Mouse (Mus musculus): Measurements from ENCODE around the gene Smg6. TPM values are rescaled to one million over a fixed set of nuclear protein-coding genes. Genes with fewer than 3 reads are reported as not detected.
A peak's percentile ranks its signal among the peaks of the same experiment; 100 is the strongest.

Smg6 gene
- total RNA-seq, 2 experiments from 2014 or later = 26.5 to 27.5 TPM

DNA sequence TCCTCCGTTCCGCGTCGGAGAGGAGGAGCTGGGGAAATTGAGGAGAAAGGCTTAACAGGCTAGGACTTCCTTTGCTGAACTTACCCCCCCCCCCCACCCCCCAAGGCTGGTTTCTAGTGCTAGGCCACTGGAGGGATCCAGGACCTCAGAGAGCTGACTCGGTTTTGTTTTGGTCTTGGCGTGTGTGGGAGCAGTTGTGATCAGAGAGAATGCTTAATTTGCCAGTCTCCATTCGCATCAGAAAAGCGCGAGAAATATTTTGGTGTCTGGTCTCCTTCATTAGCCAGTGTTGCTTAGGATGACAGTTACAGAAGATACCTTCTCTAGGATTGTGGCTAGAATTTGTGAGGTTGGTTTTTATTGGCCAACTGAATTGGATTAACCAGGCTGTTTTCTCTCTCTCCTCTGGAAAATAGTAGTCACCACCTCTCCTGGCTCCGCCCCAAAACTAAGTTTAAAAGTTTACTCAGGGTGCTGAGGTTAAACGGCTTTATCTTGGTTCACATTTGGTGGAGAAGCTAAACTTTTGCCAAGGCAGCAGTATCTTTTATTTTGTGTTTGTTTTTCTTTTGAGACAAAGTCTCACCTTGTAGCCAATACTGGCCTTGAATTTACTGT is 874 bp downstream of the Smg6 start:
- DNase-seq (ENCODE audit: low spot score in 2 of 2) = no peak

DNA sequence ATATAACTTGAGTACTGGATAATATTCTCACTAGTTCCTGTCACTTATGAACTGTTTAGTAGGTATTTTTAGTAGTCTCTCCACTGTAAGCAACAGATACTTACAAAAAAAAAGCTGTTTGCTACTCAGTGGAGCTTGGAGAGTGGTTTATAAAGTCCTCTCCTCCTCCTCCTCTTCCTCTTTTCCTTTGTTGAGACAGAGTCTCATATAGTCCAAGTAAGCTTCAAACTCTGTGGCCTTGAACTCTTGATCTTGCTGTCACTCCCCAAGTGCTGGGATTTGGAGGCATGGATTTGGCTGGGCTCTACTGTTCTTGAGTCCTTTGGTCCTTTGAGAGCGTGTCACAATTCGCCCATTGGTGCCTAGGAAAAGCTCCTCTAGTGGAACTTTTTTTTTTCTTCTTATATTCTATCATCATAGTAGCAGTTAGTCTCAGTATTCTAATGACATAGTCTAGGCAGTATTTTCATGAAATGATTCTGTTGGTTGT is 1.7 kb downstream of the Smg6 start:
- intact Hi-C loops (cut with DNase I) = no loop called here
- no peak for DNase-seq (ENCODE audit: low spot score in 2 of 2)

More for the DNA sequence above, 874 bp downstream of the Smg6 start:
- intact Hi-C loops (cut with DNase I) = no loop called here

DNA sequence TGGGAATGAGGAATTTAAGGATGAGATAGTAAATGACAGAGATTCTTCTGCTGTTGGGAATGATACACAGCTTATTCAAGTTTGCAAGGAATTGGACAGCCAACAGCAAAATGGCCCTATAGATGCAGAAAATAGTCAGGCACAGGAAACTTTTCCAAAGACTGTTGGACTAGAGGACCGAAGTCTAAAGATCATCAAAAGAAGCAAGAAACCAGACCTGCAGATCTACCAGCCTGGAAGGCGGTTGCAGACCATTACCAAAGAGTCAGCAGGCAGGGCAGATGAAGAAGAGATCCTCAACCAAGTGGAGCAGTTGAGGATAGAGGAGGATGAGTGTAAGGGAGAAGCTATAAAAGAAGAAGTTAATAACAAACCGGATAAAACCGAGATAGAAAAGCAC is 3.5 kb downstream of the Smg6 start:
- intact Hi-C loops (cut with DNase I) = no loop called here
- DNase-seq (ENCODE audit: low spot score in 2 of 2) = no peak

DNA sequence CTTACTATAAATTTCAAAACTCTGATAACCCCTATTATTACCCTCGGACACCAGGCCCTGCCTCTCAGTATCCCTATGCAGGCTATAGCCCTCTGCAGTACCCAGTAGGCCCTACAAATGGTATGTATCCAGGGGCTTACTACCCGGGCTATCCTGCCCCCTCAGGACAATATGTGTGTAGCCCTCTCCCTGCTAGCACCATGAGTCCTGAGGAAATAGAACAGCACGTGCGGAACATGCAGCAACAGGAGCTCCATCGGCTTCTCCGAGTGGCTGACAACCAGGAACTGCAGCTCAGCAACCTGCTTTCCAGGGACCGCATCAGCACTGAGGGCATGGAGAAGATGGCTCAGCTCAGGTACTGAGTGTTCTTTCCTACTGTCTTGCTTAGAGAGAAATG is 4.8 kb downstream of the Smg6 start:
- DNase-seq (ENCODE audit: low spot score in 2 of 2) = no peak
- intact Hi-C loops (cut with DNase I) = no loop called here

DNA sequence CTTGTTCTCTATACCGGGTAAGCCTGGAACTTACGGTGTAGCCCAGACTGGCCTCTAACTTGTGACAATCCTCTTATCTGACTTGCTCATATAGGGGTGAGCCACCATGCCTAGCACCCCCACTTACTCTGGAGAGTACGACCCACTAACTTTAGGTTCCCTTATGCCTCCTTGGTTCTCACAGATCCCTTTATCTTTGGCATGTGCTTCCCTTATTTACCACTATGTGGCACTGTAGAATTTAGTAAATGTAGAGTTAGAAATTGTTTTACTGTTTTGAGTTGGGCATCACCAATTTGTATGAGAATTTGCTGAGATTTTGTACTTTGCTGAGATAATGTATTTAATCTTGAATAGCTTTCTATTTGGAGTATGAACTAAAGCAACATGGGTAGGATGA is 20.7 kb downstream of the Smg6 start:
- peak in 1 of 2 experiments; percentile 66 for DNase-seq (ENCODE audit: low spot score in 2 of 2)

DNA sequence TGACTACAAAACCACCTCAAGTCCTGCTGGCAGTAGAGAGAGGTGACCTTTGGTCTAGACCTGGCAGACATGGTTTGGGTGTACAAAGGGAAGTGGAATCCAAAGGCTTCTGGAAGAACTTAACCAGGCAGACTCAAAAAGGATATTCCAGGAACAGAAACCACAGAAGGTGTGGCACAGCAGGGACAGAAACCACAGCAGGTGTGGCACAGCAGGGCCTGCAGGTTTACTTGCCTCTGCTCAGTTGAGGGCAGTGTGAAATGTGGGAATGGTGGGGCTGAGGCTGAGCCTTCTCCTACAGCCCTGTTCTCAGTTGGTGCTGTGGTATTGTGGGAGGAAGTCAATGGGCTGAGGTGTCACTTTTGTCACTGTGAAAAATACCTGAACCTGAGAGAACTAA is 29.3 kb downstream of the Smg6 start:
- intact Hi-C loops (cut with DNase I) = no loop called here
- DNase-seq (ENCODE audit: low spot score in 2 of 2) = no peak

More for the DNA sequence above, 20.7 kb downstream of the Smg6 start:
- intact Hi-C loops (cut with DNase I) = loop anchor here (10.0 kb wide), 1 partner anchor 348 kb away; no protein-coding TSS in a partner anchor

DNA sequence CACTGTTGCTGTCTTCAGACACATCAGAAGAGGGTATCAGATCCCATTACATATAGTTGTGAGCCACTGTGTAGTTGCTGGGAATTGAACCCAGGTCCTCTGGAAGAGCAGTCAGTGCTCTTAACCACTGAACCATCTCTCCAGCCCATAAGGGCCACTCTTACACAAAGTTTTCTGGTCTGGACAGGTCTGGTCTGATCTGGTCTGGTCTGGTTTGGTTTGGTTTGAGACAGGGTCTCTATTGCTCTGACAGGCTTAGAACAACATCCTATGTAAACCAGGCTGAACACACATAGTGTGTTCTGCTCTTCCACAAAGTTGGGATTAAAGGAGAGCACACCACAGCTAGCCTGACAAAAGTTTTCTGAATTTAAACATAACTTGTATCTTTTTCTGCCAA is 30.4 kb downstream of the Smg6 start:
- DNase-seq (ENCODE audit: low spot score in 2 of 2) = no peak
- intact Hi-C loops (cut with DNase I) = no loop called here

DNA sequence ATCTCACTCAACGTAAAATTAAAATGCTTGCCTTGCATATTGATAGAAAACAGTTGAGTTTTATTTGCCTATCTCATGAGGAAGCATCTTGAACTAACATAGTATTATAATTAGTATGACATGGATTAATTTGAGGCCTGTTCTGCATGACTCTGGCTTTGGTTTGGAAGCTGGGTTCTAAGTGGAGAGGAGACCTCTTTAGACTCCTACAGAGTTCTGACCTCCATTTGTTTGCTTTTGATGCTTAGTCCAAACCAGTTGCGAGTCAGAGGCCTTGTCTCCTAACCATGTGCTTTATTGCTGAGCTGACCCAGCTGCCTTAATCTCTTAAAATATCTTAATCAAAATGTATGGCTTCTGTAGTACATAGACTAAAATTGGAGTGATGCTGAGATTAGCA is 32.0 kb downstream of the Smg6 start:
- DNase-seq (ENCODE audit: low spot score in 2 of 2) = no peak
- intact Hi-C loops (cut with DNase I) = no loop called here

DNA sequence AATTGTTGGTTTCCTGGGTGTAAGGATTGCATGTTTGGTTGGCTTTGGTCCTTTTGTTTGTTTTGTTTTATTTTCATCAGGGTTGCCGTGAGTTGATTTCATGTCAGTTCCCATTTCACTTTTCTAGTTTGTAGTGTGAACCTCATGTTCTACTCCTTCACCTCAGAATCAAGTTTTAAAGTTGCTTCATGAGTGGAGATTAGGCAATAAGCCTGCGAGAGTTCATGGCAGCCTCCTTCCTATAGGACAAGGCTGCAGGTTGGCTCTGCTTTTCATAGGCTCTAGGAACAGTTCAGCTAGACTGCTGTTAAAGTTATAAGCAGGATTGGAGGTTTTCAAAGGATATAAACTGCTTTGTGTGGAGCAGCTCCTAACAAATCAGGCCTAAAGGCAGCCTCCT is 33.9 kb downstream of the Smg6 start:
- no peak for DNase-seq (ENCODE audit: low spot score in 2 of 2)
- intact Hi-C loops (cut with DNase I) = no loop called here

DNA sequence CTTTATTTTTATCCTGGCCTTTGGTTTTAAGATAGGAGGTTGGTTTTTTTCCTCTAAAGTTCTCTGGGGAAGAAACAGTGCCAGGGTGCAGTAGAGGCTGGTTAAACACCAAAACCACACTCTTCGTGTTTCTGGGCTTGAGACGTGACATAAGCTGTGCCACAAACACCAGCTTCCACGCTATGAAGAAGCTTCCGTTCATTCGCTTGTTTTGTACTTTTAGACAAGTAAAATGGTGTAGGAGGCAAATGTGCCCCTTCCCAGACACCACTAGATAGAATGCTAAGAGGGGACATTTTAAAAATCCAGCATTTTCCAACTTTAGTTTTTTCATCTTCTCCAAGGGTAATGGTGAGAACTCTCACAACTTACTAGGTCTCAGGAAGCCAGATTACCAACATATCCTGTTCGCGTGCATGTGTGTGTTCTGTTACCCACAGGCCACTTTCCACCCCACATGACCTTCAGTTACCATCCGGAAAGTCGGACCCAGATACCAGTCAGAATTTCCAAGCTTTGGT is 34.5 kb downstream of the Smg6 start:
- intact Hi-C loops (cut with DNase I) = no loop called here
- no peak for DNase-seq (ENCODE audit: low spot score in 2 of 2)

DNA sequence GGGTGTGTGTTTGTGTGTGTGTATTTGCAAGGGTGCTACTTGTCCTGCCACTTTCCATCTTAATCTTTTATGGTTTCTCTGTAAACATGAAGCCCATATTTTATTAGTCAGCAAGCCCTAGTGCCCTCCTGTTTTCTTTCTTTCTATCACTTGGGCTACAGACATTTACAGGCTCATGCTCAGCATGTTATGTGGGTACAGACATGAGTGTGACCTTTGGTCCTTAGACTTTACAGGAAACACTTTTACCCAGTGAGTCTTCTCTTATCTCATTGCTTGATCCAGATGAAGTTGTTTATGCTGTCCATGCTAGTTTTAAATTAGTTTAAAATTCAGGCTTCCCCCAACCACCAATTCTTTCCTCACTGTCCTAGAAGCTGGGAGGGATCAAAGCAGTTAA is 36.3 kb downstream of the Smg6 start:
- no peak for DNase-seq (ENCODE audit: low spot score in 2 of 2)
- intact Hi-C loops (cut with DNase I) = no loop called here

DNA sequence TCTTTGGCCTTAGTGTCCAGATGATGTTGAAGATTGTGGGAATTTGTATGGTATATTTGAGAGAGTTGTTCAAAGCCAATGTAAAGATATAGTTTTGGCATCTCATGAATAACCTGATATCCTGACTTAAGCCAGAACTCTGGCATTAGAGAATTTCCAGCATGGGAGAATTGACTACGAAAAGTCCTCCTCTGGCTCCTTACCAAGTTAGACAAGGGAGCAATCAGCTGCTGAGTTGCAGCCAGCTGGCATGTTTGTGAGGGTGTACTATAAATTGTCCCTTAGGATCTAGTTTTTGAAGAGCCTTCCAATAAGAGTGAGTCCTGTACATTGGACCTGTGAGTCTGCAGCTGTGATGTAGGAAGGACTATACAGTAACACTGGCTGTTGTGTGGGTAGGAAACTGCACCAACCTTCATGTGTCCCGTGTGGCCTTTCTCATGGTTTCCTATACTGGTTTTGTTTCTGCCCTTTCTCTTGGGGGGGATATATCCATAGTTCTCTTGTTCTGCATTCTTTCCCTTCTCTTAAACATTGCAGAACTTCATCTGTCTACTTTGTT is 37.3 kb downstream of the Smg6 start:
- intact Hi-C loops (cut with DNase I) = no loop called here
- DNase-seq (ENCODE audit: low spot score in 2 of 2) = peak in 1 of 2 experiments; percentile 12

DNA sequence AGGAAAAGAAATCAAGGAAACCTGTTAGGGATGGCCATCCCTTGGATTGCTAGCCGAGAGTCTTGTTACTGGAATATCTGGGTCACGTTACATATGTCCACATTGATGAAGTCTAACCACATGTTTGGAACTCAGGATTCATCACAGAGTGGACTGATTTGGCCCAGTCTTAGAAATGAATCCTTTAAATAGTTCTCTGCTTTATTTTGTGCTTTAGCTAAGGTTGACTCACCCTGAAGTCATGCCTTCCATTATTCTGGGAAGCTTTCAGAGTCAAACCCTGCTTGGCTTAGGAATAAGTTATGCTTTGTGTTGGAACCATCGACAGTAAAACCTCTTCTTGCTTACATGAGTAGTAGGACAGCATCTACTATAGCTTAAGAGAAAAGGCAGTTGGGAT is 39.9 kb downstream of the Smg6 start:
- intact Hi-C loops (cut with DNase I) = no loop called here
- no peak for DNase-seq (ENCODE audit: low spot score in 2 of 2)

DNA sequence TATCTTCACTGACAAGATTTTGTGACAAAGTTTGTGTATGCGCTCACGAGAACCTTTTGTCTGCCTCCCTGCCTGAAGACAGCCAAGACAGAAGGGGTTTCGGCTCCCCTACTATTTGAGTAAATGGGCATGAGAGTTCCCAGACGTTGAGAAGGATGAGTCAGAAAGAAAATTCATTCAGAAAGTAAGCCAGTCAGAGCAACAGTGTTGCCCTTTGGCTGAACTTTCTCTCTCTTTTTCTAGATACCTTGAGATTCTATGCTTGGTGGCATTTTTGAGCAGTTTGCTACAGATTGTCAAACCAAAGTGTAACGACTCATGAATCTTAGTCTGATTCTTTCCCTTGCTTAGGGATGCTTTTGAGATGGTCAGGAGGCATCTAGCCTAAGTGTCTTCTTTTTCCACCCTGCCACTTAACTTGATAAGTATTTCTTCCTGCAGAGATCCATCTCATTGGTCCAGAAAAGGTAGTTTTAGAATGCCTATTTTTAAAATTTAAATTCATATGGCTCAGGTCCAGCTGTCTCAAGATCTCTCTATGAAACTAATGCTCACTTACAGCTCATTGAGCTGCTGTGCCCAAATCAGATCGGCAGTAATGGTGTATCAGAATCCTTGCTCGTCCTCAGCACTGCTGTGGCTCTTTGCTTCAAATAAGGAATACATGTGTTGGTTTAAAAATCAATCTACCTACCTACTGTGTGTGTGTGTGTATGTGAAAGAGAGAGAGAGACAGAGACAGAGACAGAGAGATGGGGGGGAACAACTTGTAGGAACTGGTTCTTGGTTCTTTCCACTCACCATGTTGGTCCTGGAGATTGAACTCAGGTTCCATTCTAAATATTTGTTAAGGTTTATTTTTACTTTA is 47.9 kb downstream of the Smg6 start:
- no peak for DNase-seq (ENCODE audit: low spot score in 2 of 2)

DNA sequence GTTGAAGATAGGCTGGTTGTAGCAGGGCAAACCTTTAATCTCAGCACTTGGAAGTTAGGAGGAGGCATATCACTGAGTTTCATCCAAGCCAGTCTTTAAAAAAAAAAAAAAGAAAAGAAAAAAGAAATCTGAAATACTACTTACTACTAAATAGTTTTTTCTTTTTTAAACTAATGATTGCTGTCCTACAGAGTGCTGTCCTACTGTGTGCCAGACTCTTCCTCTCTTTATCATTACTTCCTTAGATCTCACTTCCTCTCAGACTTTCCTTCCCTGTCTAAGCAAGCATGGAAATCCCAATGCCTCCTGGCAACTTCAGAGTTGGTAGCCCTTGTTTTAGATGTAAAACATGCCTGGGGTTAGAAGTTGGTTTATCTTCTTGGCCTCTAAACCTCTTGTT is 49.0 kb downstream of the Smg6 start:
- DNase-seq (ENCODE audit: low spot score in 2 of 2) = no peak
- intact Hi-C loops (cut with DNase I) = no loop called here

More for the DNA sequence above, 47.9 kb downstream of the Smg6 start:
- intact Hi-C loops (cut with DNase I) = no loop called here

DNA sequence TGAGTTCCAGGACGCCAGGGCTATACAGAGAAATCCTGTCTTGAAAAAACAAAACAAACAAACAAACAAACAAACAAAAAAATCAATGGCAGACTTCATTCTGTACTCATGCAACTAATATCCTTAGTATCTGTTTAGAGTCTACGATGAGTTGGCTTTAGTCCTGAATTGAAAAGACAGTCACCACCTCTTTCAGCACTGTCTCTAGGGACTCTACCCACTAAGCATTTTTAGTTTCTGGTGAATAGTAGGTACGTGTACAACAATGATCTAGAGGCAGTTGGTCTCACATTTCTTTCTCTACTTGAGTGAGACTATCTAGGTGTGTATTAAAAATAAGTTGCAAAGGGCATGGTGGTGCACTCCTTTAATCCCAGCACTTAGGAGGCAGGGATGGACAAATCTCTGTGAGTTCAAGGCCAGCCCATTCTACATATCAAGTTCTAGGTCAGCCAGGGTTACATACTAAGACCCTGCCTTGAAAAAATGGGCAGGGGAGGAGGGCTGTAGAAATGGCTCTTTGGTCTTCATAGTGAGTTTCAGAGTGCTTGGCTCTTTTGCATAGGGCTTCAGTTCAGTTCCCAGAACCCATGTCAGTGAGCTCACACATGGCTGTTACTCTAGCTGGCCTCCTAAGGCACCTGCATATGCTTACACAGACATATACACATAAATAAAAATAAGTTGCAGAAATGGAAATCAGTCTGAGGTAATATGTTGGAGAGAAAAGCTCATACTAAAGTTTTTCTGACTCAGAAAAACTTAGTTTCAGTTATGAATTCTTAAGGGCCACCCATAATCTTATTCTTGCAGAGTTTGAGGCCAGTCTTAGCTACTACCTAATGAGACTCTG is 51.4 kb downstream of the Smg6 start:
- intact Hi-C loops (cut with DNase I) = no loop called here
- no peak for DNase-seq (ENCODE audit: low spot score in 2 of 2)

DNA sequence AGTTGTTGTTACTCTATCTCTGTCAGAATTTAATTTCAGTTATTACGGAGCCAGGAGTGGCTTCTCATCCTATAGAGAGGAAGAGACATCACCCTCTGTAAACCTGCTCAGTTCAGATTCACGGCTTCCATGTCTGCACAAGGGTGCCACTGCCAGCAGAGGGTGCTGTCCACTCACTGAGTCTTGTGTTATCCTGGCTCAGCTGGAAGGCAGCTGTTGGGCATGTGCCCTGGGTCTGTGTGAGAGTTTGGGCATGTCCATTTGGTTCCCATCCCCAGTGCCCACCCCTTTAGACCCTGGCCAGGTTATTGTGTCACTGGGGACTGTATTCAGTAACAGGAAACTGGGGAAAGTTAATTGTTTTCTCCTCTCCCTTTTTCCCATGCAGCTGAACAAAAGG is 55.8 kb downstream of the Smg6 start:
- DNase-seq (ENCODE audit: low spot score in 2 of 2) = peak; percentile 67 to 78
- intact Hi-C loops (cut with DNase I) = loop anchor here (1.0 kb wide), 1 partner anchor 184 kb away; no protein-coding TSS in a partner anchor

DNA sequence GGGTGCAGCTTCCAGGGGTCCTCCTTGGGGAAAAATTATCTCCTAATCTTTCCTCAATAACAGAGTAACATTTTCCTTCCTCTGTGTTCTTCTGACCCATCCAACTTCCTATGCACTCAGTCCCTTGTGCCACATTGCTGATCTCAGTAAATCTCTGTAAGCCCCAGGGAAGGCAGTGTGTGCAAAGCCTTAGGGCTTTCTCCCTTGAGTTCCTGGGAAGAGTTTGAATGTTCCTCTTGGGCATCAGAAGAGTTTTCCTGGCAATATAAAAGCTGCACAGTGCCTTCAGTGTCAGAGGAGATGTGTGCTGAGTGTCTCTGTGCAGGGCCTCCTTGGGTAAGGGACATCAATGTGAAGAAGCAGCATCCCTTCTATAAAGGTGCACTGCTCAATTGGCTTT is 56.6 kb downstream of the Smg6 start:
- no peak for DNase-seq (ENCODE audit: low spot score in 2 of 2)
- intact Hi-C loops (cut with DNase I) = loop anchor here (1.0 kb wide), 1 partner anchor 187 kb away; the partner anchor contains the start of gene Hic1

DNA sequence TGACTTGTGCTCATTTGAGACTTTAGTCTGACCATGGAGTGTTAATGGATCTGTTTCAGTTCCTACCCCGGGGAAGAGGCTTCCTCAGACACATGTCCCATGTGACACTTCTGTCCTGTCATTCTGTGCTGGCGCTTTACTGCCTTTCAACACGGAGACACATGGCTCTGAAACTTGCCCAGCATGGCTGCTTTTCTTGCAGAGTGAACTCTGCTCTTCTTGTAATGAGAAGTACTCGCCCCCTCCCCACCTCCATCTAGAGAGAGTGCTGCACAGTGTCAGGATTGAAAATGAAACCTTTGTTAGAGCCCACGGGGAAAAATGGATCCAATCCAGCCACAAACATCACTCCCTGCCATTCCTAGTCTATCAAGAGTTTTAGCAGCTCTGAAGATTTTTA is 62.5 kb downstream of the Smg6 start:
- intact Hi-C loops (cut with DNase I) = no loop called here
- DNase-seq (ENCODE audit: low spot score in 2 of 2) = peak in 1 of 2 experiments; percentile 11

Data from left cerebral cortex, postnatal 25 days (tissue).